Mouse (Mus musculus): ENCODE results near the gene Arhgap9.

GRCm38 (mm10) chr10:127338930-127339682 is 17.3 kb downstream of the Arhgap9 start:
- TF ChIP-seq GATA1 (IDR thresholded peaks at IDR 0.05; ENCODE audit: low read length) (no peak), TAL1 (IDR thresholded peaks at IDR 0.05; ENCODE audit: low read length) (no peak)

Measured in erythroblast, embryonic 14.5 days (primary cell).